Mouse (Mus musculus): ENCODE results near the gene Pdk1.
A peak's percentile ranks its signal among the peaks of the same experiment; 100 is the strongest.

The Pdk1 gene

DNA sequence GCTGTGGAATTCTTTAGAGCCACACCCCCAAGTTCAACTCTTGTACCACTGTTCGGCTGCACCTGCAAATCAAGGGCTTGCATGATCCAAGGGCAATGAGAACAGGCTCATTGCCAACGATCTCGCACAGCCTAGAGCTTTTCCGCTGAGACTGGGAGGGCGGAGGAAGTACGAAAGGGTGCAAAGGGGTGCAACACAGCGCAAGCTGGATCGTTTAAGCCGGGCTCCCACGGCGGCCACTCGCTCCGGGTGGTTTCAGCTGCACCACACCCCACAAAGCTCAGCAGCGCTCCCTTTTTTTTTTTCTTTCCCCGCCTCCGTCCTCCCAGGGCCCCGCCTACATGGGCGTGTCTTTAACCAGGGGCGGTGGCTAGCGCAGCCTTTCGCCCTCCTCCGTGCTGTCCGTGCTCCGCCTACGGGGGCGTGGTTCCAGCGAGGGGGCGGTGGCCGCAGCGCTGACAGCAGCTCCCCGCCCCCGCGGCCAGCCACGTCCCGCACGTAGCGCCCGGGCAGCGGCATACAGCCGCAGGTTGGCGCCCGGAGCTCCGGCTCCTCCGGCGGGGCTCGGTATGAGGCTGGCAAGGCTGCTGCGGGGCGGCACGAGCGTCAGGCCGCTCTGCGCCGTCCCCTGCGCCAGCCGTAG lies at the start of gene Pdk1:
Gene Pdk1, plus strand, starts transcription at position 424 of the 643 bp plus-strand sequence.
- peak; percentile 90 to 95 for DNase-seq (ENCODE audit: low spot score in 2 of 2)

DNA sequence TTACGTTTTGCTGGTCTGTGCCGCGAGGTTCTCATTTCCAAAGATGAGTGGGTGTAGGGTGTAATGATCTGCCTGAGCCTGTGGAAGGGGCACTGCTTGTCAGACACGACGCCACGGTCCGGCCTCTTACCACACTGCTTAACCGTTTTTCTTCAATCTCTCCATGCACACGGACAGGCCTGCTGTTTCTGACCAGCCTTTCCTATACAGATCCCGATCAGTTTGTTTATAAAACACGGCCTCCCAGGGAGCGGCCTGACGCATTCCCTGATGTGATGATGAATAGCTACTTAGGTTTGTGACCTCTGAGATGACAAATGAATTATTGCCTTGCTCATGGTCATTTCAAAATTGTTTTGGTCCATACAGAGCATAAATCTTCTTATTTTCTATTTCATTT lies 48.9 kb upstream of the Pdk1 start:
- no peak for DNase-seq (ENCODE audit: low spot score in 2 of 2)

DNA sequence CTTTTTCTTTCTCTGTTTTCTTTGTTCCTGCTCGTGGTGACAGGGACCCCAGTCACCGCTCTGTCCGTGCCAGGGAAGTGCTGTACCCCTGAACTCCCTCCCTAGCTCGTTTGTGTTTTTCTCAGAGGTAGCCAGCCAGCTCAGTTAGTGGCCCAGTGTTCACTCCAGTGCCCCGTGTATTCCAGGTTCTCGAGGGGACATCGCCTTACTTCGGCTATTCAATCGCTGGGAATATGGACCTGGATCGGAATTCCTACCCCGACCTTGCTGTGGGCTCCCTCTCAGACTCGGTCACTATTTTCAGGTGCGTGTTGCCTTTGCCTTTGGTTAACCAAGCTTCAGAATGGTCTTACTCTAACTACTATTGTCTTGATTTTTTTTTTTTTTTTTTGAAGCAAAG lies 45.3 kb upstream of the Pdk1 start:
- no peak for DNase-seq (ENCODE audit: low spot score in 2 of 2)

DNA sequence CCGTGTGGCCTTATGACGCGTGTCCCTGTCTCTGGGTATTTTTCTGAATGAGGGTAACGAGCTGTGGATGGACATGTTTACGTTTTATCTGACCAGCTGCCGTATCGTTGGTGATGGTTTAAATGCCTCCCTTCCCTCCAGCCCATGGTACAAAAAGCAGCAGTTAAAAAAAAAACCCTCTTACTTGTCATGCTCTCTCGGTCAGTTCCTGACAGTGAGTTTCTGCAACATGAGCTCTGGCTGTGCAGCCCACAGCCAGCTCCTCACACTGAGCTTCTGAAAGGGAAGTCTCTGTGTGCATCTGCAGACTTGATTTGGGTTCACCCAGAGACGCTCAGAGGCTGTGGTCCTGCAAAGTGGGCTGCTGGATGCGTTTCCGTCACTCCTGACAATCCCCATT lies 44.1 kb upstream of the Pdk1 start:
- no peak for DNase-seq (ENCODE audit: low spot score in 2 of 2)

DNA sequence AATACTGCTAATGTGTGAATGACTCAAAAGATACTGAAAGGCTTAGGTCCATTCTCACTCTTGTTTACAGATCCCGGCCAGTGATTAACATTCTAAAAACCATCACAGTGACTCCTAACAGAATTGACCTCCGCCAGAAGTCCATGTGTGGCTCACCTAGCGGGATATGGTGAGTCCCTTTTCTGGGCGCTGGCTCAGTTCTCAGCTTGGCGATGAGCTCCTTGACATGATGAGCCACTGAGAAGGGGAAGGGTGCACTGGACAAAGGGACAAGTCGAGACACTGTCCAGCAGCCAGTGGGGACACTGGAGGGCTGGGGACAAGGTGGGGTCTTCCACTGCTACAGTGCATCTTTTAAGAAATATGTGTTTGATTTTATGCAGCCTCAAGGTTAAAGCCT lies 39.4 kb upstream of the Pdk1 start:
- no peak for DNase-seq (ENCODE audit: low spot score in 2 of 2)

DNA sequence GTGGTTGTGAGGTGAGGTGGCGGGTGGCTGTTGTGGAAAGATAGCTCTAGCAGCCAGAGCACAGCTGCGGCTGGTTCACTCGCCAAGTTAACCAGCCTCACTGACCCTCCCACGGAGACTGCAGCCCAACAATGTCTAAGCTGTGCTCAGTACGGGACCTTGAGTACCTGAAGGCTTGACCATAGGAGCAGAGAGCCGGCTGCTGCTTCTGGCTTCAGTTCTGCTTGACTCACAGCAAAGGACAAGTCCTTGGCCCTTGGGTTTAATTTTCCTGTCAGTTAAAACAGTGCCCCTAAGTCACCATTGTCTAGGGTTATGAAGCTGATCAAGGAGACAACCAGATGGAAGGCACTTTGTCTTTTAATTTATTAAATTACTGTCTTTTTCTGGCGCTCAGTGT lies 38.7 kb upstream of the Pdk1 start:
- DNase-seq (ENCODE audit: low spot score in 2 of 2) = no peak

DNA sequence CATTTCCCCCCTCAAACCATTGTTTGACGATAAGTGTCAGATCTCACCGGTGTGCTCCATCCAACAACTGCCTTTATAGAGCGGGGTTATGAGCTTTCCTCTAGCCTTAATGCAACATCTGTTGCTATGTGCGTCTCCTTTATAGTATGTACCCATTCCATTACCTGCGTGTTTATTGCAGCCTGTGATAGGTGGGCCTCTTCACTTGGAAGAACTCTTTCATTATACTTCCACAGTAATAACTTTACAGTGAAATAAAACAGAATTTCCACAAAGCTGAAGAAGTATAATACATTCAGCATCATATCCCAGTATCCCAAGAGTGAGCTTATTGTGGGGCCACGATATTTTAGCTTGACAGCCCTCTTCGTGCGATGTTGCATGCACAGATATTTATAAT lies 37.5 kb upstream of the Pdk1 start:
- DNase-seq (ENCODE audit: low spot score in 2 of 2) = no peak

DNA sequence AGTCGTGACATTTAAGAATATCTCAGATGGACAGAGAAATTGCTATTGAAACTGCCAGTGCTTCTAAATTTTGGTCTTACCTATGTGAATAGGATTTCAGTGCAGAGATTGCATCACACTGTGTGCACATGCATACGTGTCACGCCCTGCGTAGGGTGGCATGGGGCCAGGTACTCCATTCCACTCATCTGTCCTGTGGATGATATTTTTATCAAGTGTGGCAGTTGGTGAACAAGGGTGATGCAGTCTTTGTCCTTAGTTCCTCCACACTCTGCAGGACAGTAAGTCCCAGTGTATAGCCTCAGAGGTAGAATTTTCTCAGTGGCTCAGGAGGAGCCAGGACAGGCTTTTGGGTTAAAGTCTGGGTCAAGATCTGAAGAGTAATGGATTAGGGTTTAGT lies 36.8 kb upstream of the Pdk1 start:
- no peak for DNase-seq (ENCODE audit: low spot score in 2 of 2)

DNA sequence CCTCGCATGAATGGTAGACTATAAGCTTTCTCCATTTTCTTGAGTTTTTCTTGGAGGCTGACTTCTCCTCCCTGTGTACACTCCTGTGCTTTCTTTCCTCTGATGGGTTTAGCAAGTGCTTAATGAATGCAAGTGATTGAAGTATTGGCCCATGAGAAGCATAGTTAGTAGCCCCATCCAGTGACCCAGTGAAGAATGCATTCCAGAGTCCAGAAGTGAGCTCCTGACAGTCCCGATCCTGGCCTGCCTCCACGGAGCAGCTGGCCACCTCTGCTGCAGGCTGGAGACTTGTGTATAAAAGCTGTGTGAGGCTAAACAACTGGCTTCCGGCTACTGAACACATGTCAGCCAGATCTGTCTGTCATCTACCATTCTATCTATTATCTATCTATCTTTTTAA lies 35.8 kb upstream of the Pdk1 start:
- no peak for DNase-seq (ENCODE audit: low spot score in 2 of 2)

DNA sequence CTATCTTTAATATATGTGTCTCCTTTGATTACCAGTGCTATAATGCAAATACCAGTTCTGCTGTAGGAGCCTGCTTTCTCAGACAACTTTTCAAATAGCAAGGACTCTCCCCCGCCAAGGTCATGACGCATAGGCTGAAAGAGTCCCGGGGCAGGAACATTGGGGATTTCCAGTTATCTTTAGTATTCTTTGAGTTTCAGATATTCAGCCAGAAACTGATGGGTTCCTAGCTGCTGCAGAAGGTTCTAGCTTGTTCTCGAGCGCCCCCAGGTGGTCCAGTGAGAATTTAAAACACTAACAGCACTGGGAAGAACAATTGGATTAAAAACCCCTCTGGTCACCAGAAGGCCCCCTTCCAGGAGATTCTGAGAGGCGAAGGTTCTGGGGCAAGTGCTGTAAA lies 35.2 kb upstream of the Pdk1 start:
- DNase-seq (ENCODE audit: low spot score in 2 of 2) = peak; percentile 53 to 68

DNA sequence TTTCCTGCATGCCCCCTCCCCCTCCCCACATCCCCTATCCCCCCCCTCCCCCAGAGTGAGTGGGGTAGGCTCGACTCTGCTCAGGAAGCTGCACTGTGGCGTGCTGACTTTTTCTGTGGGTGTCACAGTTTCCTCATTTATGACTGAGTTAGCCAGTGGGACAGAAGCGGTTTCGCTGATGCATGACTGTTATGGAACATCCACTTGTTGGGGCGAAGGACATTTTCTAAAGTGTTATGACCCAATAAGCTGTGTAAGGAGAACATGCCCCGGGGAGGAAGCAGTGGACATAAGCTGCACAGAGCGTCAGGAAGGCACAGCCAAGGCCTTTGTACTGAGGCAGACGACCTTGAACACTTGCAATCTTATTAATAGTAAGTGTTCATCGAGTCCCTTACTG lies 29.7 kb upstream of the Pdk1 start:
- DNase-seq (ENCODE audit: low spot score in 2 of 2) = no peak

DNA sequence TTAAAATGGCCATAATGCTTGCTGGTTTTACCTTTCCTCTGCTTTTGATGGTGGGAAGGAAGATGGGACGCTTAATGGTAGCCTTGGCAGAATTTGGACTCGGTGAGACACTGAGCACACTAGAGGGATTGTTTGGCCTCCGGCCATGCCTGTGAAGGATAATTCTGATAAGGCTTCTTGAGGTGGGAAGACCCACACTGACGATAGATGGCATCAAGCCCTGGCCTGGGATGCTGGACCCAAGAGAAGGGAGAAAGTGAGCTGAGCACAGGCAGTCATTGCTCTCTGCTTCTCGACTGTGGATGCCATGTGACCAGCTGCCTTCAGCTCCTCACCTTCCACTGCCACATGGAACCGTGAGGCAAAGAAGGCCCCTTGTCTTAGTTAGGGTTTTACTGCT lies 28.1 kb upstream of the Pdk1 start:
- no peak for DNase-seq (ENCODE audit: low spot score in 2 of 2)

DNA sequence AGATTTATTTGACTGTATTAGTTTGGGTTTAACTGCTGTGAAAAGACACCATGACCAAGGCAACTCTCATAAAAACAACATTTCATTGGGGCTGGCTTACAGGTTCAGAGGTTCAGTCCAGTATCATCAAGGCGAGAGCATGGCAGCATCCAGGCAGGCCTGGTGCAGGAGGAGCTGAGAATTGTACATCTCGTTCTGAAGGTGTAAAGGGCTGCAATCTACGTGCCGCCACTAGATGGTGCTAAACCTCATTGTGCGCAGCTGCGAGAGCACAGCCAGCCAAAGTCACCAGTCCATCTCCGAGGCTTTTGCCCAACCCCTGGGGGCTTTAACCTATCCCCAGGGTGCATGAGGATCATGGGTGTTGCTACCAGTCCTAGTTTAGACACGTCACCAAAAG lies 20.9 kb upstream of the Pdk1 start:
- peak in 1 of 2 experiments; percentile 50 for DNase-seq (ENCODE audit: low spot score in 2 of 2)

DNA sequence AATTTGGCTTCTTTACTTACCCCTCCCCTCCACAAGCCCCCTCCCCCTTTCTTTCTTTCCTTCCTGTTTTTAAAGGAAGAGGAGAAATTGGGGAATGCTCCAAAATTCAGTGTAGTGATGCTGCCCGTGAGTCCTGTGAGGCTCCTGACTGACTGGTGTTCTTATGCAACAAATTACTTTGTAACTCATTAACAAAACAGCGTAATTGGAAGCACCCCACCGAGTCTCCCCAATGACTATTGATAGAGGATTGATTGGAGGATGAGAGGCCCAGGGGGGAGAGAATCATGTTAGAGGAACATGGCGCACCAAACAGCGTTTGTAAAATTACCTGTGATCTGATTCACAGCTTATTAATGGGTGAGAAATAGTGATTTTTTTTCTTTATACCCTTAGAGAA lies 17.9 kb upstream of the Pdk1 start:
- DNase-seq (ENCODE audit: low spot score in 2 of 2) = no peak

DNA sequence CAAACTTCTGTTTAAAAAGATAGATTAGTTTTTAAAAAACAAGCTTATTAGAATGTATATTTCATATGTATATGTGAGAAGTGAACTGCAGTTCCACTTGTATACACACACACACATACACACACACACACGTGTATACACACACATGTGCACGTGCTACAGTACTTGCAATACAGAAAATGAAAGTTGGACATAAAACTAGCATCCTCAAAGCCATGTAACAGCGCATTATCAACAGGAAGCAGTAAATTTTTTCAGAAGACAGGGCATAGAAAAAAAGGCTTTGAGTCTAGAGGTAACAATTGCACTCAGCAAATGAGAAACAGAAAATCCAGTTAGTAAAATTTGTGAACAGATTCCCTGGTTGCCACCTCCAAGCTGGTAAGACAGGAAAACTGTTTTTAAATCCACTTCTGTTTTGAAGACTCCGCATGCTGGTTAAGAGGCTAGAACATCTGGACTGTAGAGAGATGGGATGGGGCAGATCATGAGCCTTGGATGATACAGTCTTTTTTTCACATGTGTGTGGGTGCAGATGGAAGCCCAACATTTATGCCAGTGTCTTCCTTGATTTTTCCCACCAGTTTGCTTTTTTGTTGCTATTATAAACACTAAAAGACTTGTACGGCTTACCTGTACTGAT lies 9.4 kb upstream of the Pdk1 start:
- DNase-seq (ENCODE audit: low spot score in 2 of 2) = no peak

DNA sequence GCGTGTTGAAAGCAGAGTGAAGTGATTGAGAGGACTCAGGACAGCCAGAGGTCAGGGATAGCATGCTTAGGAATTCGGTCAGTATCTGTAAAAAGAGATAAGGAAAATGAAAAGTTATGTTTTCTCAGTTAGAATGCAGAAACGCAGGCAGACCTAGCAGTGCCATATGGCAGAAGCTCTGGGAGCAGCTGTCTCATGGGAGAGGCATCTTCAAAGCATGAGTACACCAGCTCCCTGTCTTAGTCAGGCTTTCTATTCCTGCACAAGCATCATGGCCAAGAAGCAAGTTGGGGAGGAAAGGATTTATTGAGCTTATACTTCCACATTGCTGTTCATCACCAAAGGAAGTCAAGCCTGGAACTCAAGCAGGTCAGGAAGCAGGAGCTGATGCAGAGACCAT lies 8.0 kb upstream of the Pdk1 start:
- no peak for DNase-seq (ENCODE audit: low spot score in 2 of 2)

DNA sequence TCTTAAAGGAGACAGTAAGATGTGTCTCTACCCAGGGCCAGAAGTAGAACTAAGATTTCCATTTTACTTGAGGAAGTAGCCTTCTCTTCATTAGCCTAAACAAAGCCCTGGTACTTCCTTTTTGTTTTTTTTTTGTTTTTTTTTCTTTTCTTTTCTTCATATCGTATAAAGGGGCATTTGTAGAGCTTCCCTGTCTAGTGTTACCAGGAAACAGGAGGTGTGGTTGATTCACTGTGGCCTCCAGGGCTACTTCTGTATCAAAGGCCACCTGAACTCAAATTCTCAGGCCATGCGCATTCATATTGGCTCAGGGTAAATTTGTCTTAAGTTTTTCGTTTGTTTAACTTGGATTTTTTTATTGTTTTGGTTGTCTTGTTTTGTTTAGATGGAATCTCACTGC lies 7.1 kb upstream of the Pdk1 start:
- DNase-seq (ENCODE audit: low spot score in 2 of 2) = no peak

DNA sequence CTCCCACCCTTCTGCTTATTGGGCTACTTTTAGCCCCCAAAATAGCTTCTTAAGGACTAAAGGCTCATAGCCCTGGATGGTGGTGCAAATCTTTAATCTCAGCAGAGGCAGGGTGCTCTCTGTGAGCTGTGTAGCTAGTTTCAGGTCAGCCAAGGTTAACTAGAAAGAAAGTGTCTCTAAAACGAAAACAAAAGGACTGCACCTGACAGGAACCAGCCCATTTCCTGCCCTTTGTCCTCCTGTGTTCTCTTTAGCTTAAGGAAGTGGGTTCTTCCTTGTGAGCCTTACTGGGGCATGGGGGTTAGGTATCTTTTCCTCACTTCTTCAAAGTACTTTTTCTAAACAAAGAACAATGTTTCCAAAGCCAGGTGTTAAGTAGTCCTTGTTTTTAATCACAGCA lies 6.5 kb upstream of the Pdk1 start:
- no peak for DNase-seq (ENCODE audit: low spot score in 2 of 2)

DNA sequence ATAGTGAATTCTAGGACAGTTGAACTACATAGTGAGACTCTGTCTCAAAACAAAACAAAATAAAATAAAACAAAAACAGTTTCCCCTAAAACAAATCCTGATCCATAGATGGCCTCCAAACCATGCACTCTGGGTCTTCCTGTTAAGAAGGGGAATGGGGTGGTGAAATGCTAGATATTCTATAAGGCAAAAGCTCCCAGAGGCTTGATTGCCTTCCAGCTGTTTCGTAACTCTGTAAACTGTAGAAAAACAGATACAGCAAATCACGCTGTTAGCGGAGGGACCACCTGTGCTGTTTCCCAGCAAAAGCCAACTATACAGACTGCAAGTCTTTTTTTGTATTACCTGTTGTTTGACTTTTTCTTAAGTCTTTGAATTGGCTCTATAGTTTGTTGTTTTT lies 6.0 kb upstream of the Pdk1 start:
- DNase-seq (ENCODE audit: low spot score in 2 of 2) = no peak

DNA sequence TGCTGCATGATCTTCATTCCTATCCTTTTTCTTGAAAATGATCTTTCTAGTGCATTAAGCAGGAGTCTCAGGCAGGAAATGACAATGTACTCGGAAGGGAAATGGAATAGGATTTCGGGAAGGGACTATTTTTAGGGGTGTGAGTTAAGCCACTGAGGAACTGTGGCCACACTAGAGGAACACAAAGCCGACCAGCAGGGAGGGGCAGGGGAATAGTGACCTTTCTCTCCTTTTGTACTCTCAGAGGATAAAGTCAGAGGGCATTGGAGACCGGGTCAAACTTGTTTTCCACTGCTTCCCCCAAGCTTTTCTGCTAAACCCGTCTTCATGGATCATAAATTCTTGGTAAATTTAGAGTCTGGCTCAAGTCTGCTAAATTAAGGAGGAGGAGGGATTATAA lies 5.5 kb upstream of the Pdk1 start:
- DNase-seq (ENCODE audit: low spot score in 2 of 2) = no peak

DNA sequence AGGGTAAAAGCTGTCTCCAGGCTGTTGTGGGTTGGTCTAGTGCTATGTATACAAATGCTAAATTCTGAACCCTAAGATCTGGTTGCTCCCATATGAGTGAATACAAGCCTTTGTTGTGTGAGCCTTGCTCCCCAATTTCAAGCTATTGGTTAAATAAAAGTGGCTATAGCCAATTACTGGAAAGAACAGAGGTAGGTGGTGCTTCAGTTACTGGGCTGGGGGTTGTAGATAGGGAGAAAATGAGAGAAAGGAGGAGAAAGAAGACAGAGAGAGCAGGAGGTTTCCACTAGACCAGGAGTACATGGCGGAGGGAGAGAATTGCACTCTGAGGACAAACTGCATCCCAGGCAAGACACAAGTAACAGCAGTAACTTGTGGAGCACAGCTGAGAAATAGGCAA lies 4.8 kb upstream of the Pdk1 start:
- DNase-seq (ENCODE audit: low spot score in 2 of 2) = no peak

DNA sequence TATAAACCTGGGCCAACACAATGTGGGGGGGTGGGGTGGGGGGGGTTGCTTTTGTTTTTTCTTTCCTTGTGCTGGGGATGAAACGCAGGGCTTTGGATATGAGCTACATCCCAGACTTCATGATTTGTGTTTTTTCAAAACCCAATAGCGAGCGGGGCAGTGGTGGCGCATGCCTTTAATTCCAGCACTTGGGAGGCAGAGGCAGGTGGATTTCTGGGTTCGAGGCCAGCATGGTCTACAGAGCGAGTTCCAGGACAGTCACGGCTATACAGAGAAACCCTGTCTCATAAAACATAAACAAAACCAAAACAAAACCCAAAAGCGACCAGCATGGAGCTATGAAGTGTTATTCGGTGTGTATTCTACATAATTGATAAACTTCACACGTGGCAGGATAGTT lies 883 bp upstream of the Pdk1 start:
- DNase-seq (ENCODE audit: low spot score in 2 of 2) = no peak

DNA sequence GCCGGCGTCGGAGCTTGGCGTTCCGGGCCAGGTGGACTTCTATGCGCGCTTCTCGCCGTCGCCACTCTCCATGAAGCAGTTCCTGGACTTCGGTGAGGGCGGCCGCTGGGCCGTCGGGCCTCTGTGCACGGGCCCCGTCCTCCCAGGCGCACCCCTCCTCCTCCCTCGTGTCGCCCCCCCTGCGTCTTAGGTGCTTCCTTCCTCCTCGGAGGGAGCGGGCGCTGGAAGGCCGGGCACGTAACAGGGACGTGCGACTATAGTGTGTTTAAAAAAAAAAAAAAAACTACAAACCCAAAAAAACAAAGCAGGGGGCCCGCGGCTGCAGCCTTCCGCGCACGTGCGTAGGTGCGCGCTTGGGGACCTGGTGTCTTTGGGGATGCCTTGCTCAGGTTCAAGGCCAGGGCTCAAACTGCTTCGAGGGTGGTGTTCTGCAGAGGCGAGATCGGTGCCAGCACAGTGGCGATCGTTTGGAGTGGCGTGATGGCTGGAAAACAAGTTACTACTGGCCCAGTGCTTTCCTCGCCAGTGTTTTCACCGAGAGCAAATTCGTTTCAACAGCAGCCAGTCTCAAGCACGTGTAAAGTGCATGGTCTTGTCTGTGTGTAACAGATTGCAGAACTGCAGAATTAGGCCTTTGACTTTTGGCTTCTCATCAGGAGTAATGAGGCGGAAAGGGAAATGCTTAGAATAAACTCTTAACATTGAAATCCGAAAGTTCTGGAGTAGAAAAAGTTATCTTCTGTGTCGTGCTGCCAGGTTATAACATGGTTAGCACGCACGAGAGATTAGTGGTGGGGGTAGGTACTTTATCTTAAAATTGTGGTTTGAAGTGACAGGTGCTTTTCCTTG lies 674 bp downstream of the Pdk1 start:
- DNase-seq (ENCODE audit: low spot score in 2 of 2) = peak in 1 of 2 experiments; percentile 15

All from cerebellum, postnatal 4 days (tissue).